ENCODE assay signal across 8 mouse cellular contexts in the genomic region with DNA sequence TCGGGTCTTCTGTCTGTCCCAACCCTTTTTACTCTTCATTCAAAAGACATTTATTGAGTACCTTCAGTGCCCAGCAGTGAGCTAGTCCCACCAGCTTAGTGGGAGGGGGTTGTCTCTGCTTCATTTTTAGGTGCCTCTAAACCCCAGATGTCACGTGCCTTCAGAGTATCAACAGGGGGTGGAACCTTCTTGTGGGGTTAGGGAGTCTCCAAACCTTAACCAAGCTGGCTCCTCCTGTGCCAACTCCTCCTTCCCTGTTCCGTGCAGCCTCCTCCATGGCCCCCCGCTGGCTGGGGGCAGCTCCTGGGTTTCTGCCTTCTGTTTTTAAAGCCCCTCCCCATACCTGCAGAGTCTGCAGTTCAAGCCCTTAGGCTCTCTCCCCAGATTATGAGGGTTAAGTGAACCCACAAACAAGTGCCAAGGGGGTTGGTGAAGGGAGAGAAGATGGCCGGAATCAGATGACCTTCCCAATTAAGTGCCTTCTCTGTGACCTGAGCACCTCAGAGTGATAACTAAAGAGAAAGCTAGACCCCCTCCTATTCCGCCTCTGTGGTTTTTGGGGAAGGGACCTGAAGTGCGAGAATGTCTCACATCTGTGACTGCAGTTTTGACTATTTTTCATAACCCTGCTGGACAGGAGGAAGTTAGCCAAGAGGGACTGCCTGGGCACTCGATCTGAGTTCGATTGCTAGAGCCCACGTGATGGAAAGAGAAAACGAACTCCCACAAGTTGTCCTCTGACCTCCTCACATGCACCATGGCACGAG. TPM values are rescaled to one million over a fixed set of nuclear protein-coding genes. Genes with fewer than 3 reads are reported as not detected.
A peak's percentile ranks its signal among the peaks of the same experiment; 100 is the strongest.
DNase-seq lines count a peak whose midpoint lies in the region; ATAC-seq and TF ChIP-seq lines count a peak whose summit lies in the region.
"Not testable (repeated sequence)": the region's sequence is repeated elsewhere in the genome, so short reads cannot be mapped to it uniquely, and the experiment has no call there.

No protein-coding gene starts in this region.

- H3K4me3 ChIP-seq in ES-E14 (ENCODE audit: insufficient read depth in 1 of 2, low read depth in 1 of 2, low read length in 2 of 2, poor library complexity in 1 of 2, severe bottlenecking in 1 of 2) = peak overlapping the region in 1 of 2 experiments; percentile 45; a peak in 2 of 4 replicates
- H3K4me3 ChIP-seq in cortical plate, adult 2 months (ENCODE audit: insufficient read depth, low read length) = peak overlapping the region; percentile 18; the same call in 1 of the 2 replicates
- H3K4me3 ChIP-seq in hindbrain, embryonic 12.5 days = peak overlapping the region; percentile 42
- peak overlapping the region; percentile 48 for H3K4me3 ChIP-seq in kidney, embryonic 15.5 days (replicated peaks)
- peak overlapping the region; percentile 53 to 54 for H3K4me3 ChIP-seq in liver, embryonic 14.5 days (ENCODE audit: insufficient read depth in 1 of 2, low read depth in 2 of 2, low read length in 2 of 2)
- H3K4me3 ChIP-seq in midbrain, embryonic 11.5 days (ENCODE audit: low read depth, low read length) = peak overlapping the region; percentile 40

- not testable (repeated sequence) for ATAC-seq in hindbrain, embryonic 12.5 days (ENCODE audit: low FRiP score); kidney, embryonic 15.5 days (replicated peaks; ENCODE audit: low FRiP score); liver, embryonic 14.5 days (ENCODE audit: insufficient read depth); midbrain, embryonic 11.5 days (ENCODE audit: low FRiP score)

- H3K9me3 ChIP-seq in ES-E14 (ENCODE audit: control insufficient read depth, insufficient read depth, low read depth, low read length); hindbrain, embryonic 12.5 days (replicated peaks); kidney, embryonic 15.5 days (replicated peaks); liver, embryonic 14.5 days (ENCODE audit: control insufficient read depth, low read length); midbrain, embryonic 11.5 days (ENCODE audit: control insufficient read depth, low read length): not testable (repeated sequence)

- not testable (repeated sequence) for DNase-seq in ES-E14 (ENCODE audit: low read depth, low spot score); liver, embryonic 14.5 days (ENCODE audit: low read depth in 3 of 3, low spot score in 3 of 3); midbrain, embryonic 11.5 days (ENCODE audit: low spot score, missing footprints)
- peak; percentile 50 for DNase-seq in gastrocnemius, adult 18-20 months (ENCODE audit: low spot score)
- DNase-seq in ovary, postnatal 36 days (ENCODE audit: low spot score) = peak; percentile 37

- TF ChIP-seq POLR2A in cortical plate, adult 2 months (IDR thresholded peaks at IDR 0.05; ENCODE audit: extremely low read depth, insufficient read depth, low read length) = not testable (repeated sequence)

- 6% methylated on average over 12 of the region's 12 CpGs for WGBS in hindbrain, embryonic 12.5 days
- WGBS in kidney, embryonic 15.5 days = 9% methylated on average over 12 of the region's 12 CpGs
- 6% methylated on average over 12 of the region's 12 CpGs for whole genome bisulfite sequencing in liver, embryonic 14.5 days (ENCODE audit: insufficient replicate concordance)
- WGBS in midbrain, embryonic 11.5 days = 10% methylated on average over 12 of the region's 12 CpGs

- H3K9ac ChIP-seq in ES-E14 (ENCODE audit: insufficient read depth, low read depth, low read length, poor library complexity, severe bottlenecking) = peak overlapping the region; percentile 54
- peak overlapping the region; percentile 59; the same call in 1 of the 2 replicates for H3K9ac ChIP-seq in hindbrain, embryonic 12.5 days
- not testable (repeated sequence) for H3K9ac ChIP-seq in kidney, embryonic 15.5 days
- H3K9ac ChIP-seq in liver, embryonic 14.5 days (replicated peaks) = peak overlapping the region; percentile 70
- H3K9ac ChIP-seq in midbrain, embryonic 11.5 days (ENCODE audit: low read length) = peak overlapping the region; percentile 63; the same call in 1 of the 2 replicates

- not testable (repeated sequence) for H3K27me3 ChIP-seq in hindbrain, embryonic 12.5 days; kidney, embryonic 15.5 days; liver, embryonic 14.5 days (ENCODE audit: control insufficient read depth, insufficient read depth, low read length); midbrain, embryonic 11.5 days (ENCODE audit: control insufficient read depth, insufficient read depth, low read length)

- in situ Hi-C loops in ES-E14 (cut with MboI; ENCODE audit: low sequenced_read_pairs in 2 of 2, unreplicated experiment in 2 of 2) = not testable (repeated sequence)

- peaks cover 0 to 17% of the 10 kb centered on the region in 2 experiments; a peak in 1 of 4 replicates for H3K4me1 ChIP-seq in ES-E14 (ENCODE audit: control insufficient read depth in 2 of 2, insufficient read depth in 2 of 2, low read length in 2 of 2, poor library complexity in 1 of 2)
- not testable (repeated sequence) for H3K4me1 ChIP-seq in cortical plate, adult 2 months (ENCODE audit: control insufficient read depth, insufficient read depth, low read length)
- peaks cover 29% of the 10 kb centered on the region for H3K4me1 ChIP-seq in hindbrain, embryonic 12.5 days
- H3K4me1 ChIP-seq in kidney, embryonic 15.5 days = peaks cover 43% of the 10 kb centered on the region
- H3K4me1 ChIP-seq in liver, embryonic 14.5 days (replicated peaks; ENCODE audit: control insufficient read depth in 2 of 2, insufficient read depth in 2 of 2, low read length in 1 of 2) = peaks cover 28 to 31% of the 10 kb centered on the region in 2 experiments
- H3K4me1 ChIP-seq in midbrain, embryonic 11.5 days (ENCODE audit: control insufficient read depth, insufficient read depth, low read length) = peaks cover 12% of the 10 kb centered on the region

- H3K4me2 ChIP-seq in hindbrain, embryonic 12.5 days (replicated peaks) = peak overlapping the region; percentile 83
- peak overlapping the region; percentile 90 for H3K4me2 ChIP-seq in kidney, embryonic 15.5 days
- H3K4me2 ChIP-seq in liver, embryonic 14.5 days (ENCODE audit: low read depth) = peak overlapping the region; percentile 89
- H3K4me2 ChIP-seq in midbrain, embryonic 11.5 days = peak overlapping the region; percentile 76

- not testable (repeated sequence) for TF ChIP-seq EP300 in liver, embryonic 14.5 days (IDR thresholded peaks at IDR 0.05; ENCODE audit: low read depth)

- not testable (repeated sequence) for TF ChIP-seq CTCF in cortical plate, adult 2 months (IDR thresholded peaks at IDR 0.05; ENCODE audit: extremely low read depth, insufficient read depth, low read length); liver, embryonic 14.5 days (IDR thresholded peaks at IDR 0.05; ENCODE audit: low read depth)

- peaks cover 14% of the 10 kb centered on the region; the same call in 1 of the 2 replicates for H3K36me3 ChIP-seq in ES-E14 (ENCODE audit: control insufficient read depth, insufficient read depth, low read length, poor library complexity, severe bottlenecking)
- H3K36me3 ChIP-seq in hindbrain, embryonic 12.5 days = peaks cover 12% of the 10 kb centered on the region
- peaks cover 24% of the 10 kb centered on the region for H3K36me3 ChIP-seq in kidney, embryonic 15.5 days
- H3K36me3 ChIP-seq in liver, embryonic 14.5 days (replicated peaks; ENCODE audit: control insufficient read depth, insufficient read depth, low read depth) = peaks cover 21% of the 10 kb centered on the region
- H3K36me3 ChIP-seq in midbrain, embryonic 11.5 days (ENCODE audit: control insufficient read depth, insufficient read depth, low read length) = peaks cover 13% of the 10 kb centered on the region

- peak overlapping the region; percentile 79 for H3K27ac ChIP-seq in ES-E14 (ENCODE audit: insufficient read depth, low read depth, low read length, poor library complexity, severe bottlenecking)
- not testable (repeated sequence) for H3K27ac ChIP-seq in cortical plate, adult 2 months (ENCODE audit: insufficient read depth, low read length); midbrain, embryonic 11.5 days (ENCODE audit: low read depth, low read length)
- H3K27ac ChIP-seq in hindbrain, embryonic 12.5 days = peak overlapping the region; percentile 82
- H3K27ac ChIP-seq in kidney, embryonic 15.5 days = peak overlapping the region; percentile 97
- peak overlapping the region; percentile 77 for H3K27ac ChIP-seq in liver, embryonic 14.5 days

RNA-seq across cellular contexts. Expression of gene Ctdsp1, which starts 5.3 kb away (rescaled TPM):
- 17.3 and 17.9 TPM in 2 replicates for total RNA-seq in ES-E14 (2012; rRNA removed)
- polyA plus RNA-seq in cortical plate, adult 2 months (2012; rRNA removed) = 25.4 and 26.8 TPM in 2 replicates
- 100 to 1,000 TPM; 107 TPM for total RNA-seq in gastrocnemius, adult 18-20 months (2021)
- 38.8 and 39.2 TPM in 2 replicates for polyA plus RNA-seq in hindbrain, embryonic 12.5 days (2016; fragmentation: Nextera tagmentation; extraction: Ambion mirVana)
- polyA plus RNA-seq in kidney, embryonic 15.5 days (2015; fragmentation: Nextera tagmentation; extraction: Ambion mirVana) = 81.1 and 82.0 TPM in 2 replicates
- 36.0 and 39.6 TPM in 2 replicates for polyA plus RNA-seq in liver, embryonic 14.5 days (2012; rRNA removed)
- 37.6 and 40.3 TPM in 2 replicates for polyA plus RNA-seq in liver, embryonic 14.5 days (2014; fragmentation: Nextera tagmentation; extraction: Ambion mirVana)
- polyA plus RNA-seq in midbrain, embryonic 11.5 days (2014; fragmentation: Nextera tagmentation; extraction: Ambion mirVana) = 33.4 and 37.9 TPM in 2 replicates

RNA-seq across cellular contexts. Expression of gene Vil1, which starts 12.5 kb away (rescaled TPM):
- 1.2 and 1.4 TPM in 2 replicates for total RNA-seq in ES-E14 (2012; rRNA removed)
- polyA plus RNA-seq in cortical plate, adult 2 months (2012; rRNA removed) = 0.56 and 0.66 TPM in 2 replicates
- under 1 TPM in 1 of 2 experiments, not detected in 1; 0.11 TPM for total RNA-seq in gastrocnemius, adult 18-20 months (2021)
- 0.09 and 0.14 TPM in 2 replicates for polyA plus RNA-seq in hindbrain, embryonic 12.5 days (2016; fragmentation: Nextera tagmentation; extraction: Ambion mirVana)
- 11.5 and 12.3 TPM in 2 replicates for polyA plus RNA-seq in kidney, embryonic 15.5 days (2015; fragmentation: Nextera tagmentation; extraction: Ambion mirVana)
- 0.39 and 0.62 TPM in 2 replicates for polyA plus RNA-seq in liver, embryonic 14.5 days (2012; rRNA removed)
- 0.40 and 0.50 TPM in 2 replicates for polyA plus RNA-seq in liver, embryonic 14.5 days (2014; fragmentation: Nextera tagmentation; extraction: Ambion mirVana)
- polyA plus RNA-seq in midbrain, embryonic 11.5 days (2014; fragmentation: Nextera tagmentation; extraction: Ambion mirVana) = 0.19 and 0.23 TPM in 2 replicates

RNA-seq across cellular contexts. Expression of gene Slc11a1, which starts 21.6 kb away (rescaled TPM):
- total RNA-seq in ES-E14 (2012; rRNA removed) = 19.9 and 44.4 TPM in 2 replicates
- 7.6 and 8.9 TPM in 2 replicates for polyA plus RNA-seq in cortical plate, adult 2 months (2012; rRNA removed)
- 1 to 10 TPM; 3.6 to 8.1 TPM for total RNA-seq in gastrocnemius, adult 18-20 months (2021)
- polyA plus RNA-seq in hindbrain, embryonic 12.5 days (2016; fragmentation: Nextera tagmentation; extraction: Ambion mirVana) = 2.0 and 2.2 TPM in 2 replicates
- polyA plus RNA-seq in kidney, embryonic 15.5 days (2015; fragmentation: Nextera tagmentation; extraction: Ambion mirVana) = 3.8 and 5.9 TPM in 2 replicates
- polyA plus RNA-seq in liver, embryonic 14.5 days (2012; rRNA removed) = 9.2 and 13.7 TPM in 2 replicates
- polyA plus RNA-seq in liver, embryonic 14.5 days (2014; fragmentation: Nextera tagmentation; extraction: Ambion mirVana) = 8.3 and 8.7 TPM in 2 replicates
- polyA plus RNA-seq in midbrain, embryonic 11.5 days (2014; fragmentation: Nextera tagmentation; extraction: Ambion mirVana) = 1.6 and 2.1 TPM in 2 replicates

RNA-seq across cellular contexts. Expression of gene Catip, which starts 34.7 kb away (rescaled TPM):
- 7.3 and 9.1 TPM in 2 replicates for total RNA-seq in ES-E14 (2012; rRNA removed)
- 4.6 and 5.1 TPM in 2 replicates for polyA plus RNA-seq in cortical plate, adult 2 months (2012; rRNA removed)
- under 1 TPM in 1 of 2 experiments, not detected in 1; 0.11 TPM for total RNA-seq in gastrocnemius, adult 18-20 months (2021)
- polyA plus RNA-seq in hindbrain, embryonic 12.5 days (2016; fragmentation: Nextera tagmentation; extraction: Ambion mirVana) = 1.4 and 1.5 TPM in 2 replicates
- 0.67 and 0.82 TPM in 2 replicates for polyA plus RNA-seq in kidney, embryonic 15.5 days (2015; fragmentation: Nextera tagmentation; extraction: Ambion mirVana)
- polyA plus RNA-seq in liver, embryonic 14.5 days (2012; rRNA removed) = 0.05 and 0.10 TPM in 2 replicates
- not detected in 2 replicates for polyA plus RNA-seq in liver, embryonic 14.5 days (2014; fragmentation: Nextera tagmentation; extraction: Ambion mirVana)
- polyA plus RNA-seq in midbrain, embryonic 11.5 days (2014; fragmentation: Nextera tagmentation; extraction: Ambion mirVana) = 0.05 and 0.22 TPM in 2 replicates
